Mouse (Mus musculus) spleen, adult 2 months (tissue): ENCODE results near the gene Heg1.

Experiments
- CTCF ChIP-seq: fragments of 200-500 bp; IDR thresholded peaks from 2 replicates; pipeline ENCODE4 v1.5.1; 2011; ENCODE audit warnings: mild to moderate bottlenecking, inconsistent platforms; ENCODE audit not compliant: insufficient read depth, insufficient read length, insufficient replicate concordance; ENCODE audit errors: extremely low read depth
- POLR2A ChIP-seq: fragments of 200-500 bp; IDR thresholded peaks from 2 replicates; pipeline ENCODE4 v1.6.1; 2011; ENCODE audit warnings: low read depth, low read length, inconsistent platforms

DNA sequence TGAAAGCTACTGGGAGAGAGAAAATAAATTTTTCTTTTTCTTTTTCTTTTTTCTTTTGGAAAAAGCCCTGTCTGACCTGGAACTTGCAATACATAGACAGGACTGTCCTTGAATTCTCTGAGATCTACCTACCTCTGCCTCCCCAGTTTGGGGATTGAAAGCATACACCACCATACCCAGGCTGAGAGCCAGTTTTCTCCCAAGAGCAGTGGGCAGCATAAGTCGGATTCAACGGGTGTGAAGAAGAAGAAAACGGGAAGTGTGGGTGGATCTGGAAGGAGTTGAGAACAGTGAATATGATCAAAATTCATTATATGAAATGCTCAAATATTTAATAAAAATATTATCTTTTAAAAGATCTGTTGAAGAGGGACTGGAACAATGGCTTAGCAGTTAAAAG is 28.7 kb upstream of the Heg1 start:
- TF ChIP-seq CTCF (no peak), POLR2A (no peak)
